Comparison of ENCODE assay signal across 9 mouse cellular contexts in the genomic region with DNA sequence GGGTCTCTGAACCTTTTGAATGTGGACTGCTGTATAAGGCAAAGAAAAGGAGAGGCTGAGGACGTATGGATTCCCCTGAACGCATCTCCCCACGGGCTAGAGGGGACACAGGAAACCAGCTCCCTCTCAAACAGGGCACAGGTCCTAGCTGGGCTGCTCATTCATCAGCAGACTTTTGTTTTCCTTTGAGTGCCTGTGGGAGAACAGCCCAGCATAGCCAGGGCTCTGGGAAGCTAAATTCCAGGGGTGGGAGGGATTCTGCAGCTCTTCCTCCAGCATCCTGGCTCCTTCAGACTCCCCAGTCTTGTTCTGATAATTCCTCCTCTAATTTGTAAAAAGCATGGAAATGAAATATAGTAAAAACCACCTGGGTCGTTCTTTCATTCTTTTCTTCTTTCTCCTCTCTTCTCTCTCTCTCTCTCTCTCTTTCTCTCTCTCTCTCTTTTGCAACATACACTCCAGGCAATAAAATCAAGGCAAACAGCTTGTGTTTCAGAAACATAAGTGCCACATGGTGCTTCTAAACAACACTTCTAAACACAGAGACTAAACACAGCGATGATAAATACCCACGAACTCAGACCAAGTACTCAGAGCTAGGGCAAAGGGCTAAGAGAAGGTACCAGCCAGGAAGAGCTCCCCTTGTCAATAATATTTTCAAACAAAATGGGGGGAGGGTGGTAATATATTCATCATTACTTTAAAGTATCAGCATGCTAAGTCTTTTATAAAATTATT.
A peak's percentile ranks its signal among the peaks of the same experiment; 100 is the strongest.
DNase-seq lines count a peak whose midpoint lies in the region; ATAC-seq lines count a peak whose summit lies in the region.
"Had no signal": no experiment of that assay in that cellular context is flagged by ENCODE, and none has a peak within 500 bp of the region (broad histone marks: within the 10 kb centered on the region; RNA-seq: fewer than 3 reads in every experiment).

No protein-coding gene starts in this region.

- H3K27ac ChIP-seq in hindbrain, embryonic 14.5 days = no peak overlapping the region

- H3K9me3 ChIP-seq in hindbrain, embryonic 14.5 days (ENCODE audit: control insufficient read depth, low read length) = no peaks in the 10 kb centered on the region

- H3K4me3 ChIP-seq in hindbrain, embryonic 14.5 days (replicated peaks; ENCODE audit: low read length) = no peak overlapping the region
- H3K4me3 ChIP-seq: myocyte had no signal

- 13% methylated on average over 6 of the region's 6 CpGs for WGBS in hindbrain, embryonic 14.5 days

- peaks cover 3% of the 10 kb centered on the region; the same call in 1 of the 2 replicates for H3K4me1 ChIP-seq in hindbrain, embryonic 14.5 days (replicated peaks; ENCODE audit: control insufficient read depth, insufficient read depth, low read length)

- peak; percentile 71; the same call in 1 of the 2 replicates for ATAC-seq in hindbrain, embryonic 14.5 days (ENCODE audit: low FRiP score)

- no peak overlapping the region for H3K4me2 ChIP-seq in hindbrain, embryonic 14.5 days (replicated peaks)

- DNase-seq in heart, adult 11 months = peak; percentile 90
- DNase-seq in heart, adult 8-10 months (ENCODE audit: low spot score) = no peak
- peak; percentile 39 for DNase-seq in fibroblast of lung, adult 2 months (ENCODE audit: low read depth)
- peak; percentile 45 for DNase-seq in hindbrain, embryonic 14.5 days (ENCODE audit: low spot score)
- peak; percentile 52 to 59 for DNase-seq in lung, postnatal 4 days
- no peak for DNase-seq in thymus, postnatal 0 days (ENCODE audit: low spot score)
- no peak for DNase-seq in spleen, adult 12 weeks (ENCODE audit: low spot score)
- no peak for DNase-seq in layer of hippocampus, adult 8-10 months (ENCODE audit: low spot score in 2 of 2)

- H3K27me3 ChIP-seq in hindbrain, embryonic 14.5 days (ENCODE audit: control insufficient read depth, insufficient read depth, low read length) = no peaks in the 10 kb centered on the region

- no peaks in the 10 kb centered on the region for H3K36me3 ChIP-seq in hindbrain, embryonic 14.5 days (replicated peaks; ENCODE audit: control insufficient read depth, insufficient read depth)

- H3K9ac ChIP-seq in hindbrain, embryonic 14.5 days = no peak overlapping the region

Comparison
In these comparisons a context has a peak if more than half of its experiments do, and no peak if none do; other contexts are left out.
1. DNase-seq: peak in heart, adult 11 months (single experiment), fibroblast of lung, adult 2 months (single experiment), hindbrain, embryonic 14.5 days (single experiment) and lung, postnatal 4 days (2 of 2); none in heart, adult 8-10 months (single experiment), thymus, postnatal 0 days (single experiment), spleen, adult 12 weeks (single experiment) and layer of hippocampus, adult 8-10 months (0 of 2).